Mouse (Mus musculus): ENCODE measurements around the gene Manf.

DNA sequence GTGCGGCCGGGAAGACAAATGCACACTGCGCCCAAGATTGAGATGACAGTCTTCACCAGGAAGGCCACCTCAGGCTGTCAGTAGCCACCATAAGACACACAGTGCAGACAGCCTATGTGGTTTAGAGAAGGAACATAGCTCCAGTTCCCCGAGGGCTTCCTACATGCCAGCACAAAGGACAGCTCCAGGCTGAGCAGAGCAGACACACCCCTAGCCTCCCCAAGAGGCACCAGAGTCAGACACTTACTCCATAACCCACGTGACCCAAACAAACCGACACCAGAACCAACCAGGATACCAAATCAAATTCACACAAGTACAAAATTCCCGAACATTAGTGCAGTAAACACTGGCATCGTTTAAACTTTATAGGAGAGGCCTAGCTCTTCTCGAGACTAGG lies 2.5 kb downstream of the Manf start:
- no peak for TF ChIP-seq POLR2A (IDR thresholded peaks at IDR 0.05; ENCODE audit: low read depth, low read length)
- no peak for TF ChIP-seq CTCF (IDR thresholded peaks at IDR 0.05; ENCODE audit: extremely low read depth, insufficient read length, insufficient replicate concordance, low read depth, low read length)
